Mouse (Mus musculus): ENCODE data around the gene Mad1l1. TPM values are rescaled to one million over a fixed set of nuclear protein-coding genes. Genes with fewer than 3 reads are reported as not detected.

The Mad1l1 gene
- polyA plus RNA-seq, 1 experiment from 2014 or later: 32.0 TPM

GRCm38 (mm10) chr5:140056291-140056690 lies 265.1 kb downstream of the Mad1l1 start:
- H3K4me2 ChIP-seq (ENCODE audit: low read length): no peak overlapping the region
- WGBS: 84% methylated on average over 3 of the region's 3 CpGs
- no peaks in the 10 kb centered on the region for H3K27me3 ChIP-seq (ENCODE audit: control insufficient read depth, insufficient read depth, low read depth, low read length)
- H3K4me1 ChIP-seq (ENCODE audit: control insufficient read depth, insufficient read depth, low read length): no peaks in the 10 kb centered on the region
- no peak overlapping the region for H3K4me3 ChIP-seq (ENCODE audit: low read depth, low read length)
- H3K36me3 ChIP-seq (ENCODE audit: control insufficient read depth, insufficient read depth, low read length): no peaks in the 10 kb centered on the region
- no peaks in the 10 kb centered on the region for H3K9me3 ChIP-seq (replicated peaks; ENCODE audit: control insufficient read depth, low read length, poor library complexity, severe bottlenecking)
- no peak overlapping the region for H3K27ac ChIP-seq (ENCODE audit: low read length)
- no peak overlapping the region for H3K9ac ChIP-seq (ENCODE audit: low read depth, low read length)
- no peak for ATAC-seq

DNA sequence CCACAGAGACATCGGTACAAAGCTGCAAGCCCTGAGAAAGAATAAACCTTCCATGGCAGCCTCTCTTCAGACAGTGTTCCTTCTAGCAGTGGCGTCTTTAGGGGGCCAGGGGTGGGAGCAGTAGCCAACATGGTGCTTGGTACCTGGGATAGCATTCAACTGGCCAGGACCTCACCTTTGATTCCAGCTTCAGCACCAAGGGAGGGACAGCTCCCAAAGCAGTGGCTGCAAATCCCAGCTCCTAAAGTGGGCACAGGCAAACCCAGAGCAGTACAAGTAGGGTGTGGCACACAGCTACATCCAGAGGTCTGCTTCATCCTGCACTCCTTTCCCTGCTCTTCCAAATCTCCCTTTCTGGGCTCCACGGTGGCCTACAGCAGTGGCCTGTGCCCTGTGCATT lies 265.9 kb downstream of the Mad1l1 start:
- no peak overlapping the region for H3K4me3 ChIP-seq (ENCODE audit: low read depth, low read length)
- ATAC-seq: no peak
- 85% methylated on average over 3 of the region's 3 CpGs for whole genome bisulfite sequencing
- no peaks in the 10 kb centered on the region for H3K27me3 ChIP-seq (ENCODE audit: control insufficient read depth, insufficient read depth, low read depth, low read length)
- H3K4me1 ChIP-seq (ENCODE audit: control insufficient read depth, insufficient read depth, low read length): no peaks in the 10 kb centered on the region
- H3K9ac ChIP-seq (ENCODE audit: low read depth, low read length): no peak overlapping the region
- no peaks in the 10 kb centered on the region for H3K36me3 ChIP-seq (ENCODE audit: control insufficient read depth, insufficient read depth, low read length)
- H3K4me2 ChIP-seq (ENCODE audit: low read length): no peak overlapping the region
- H3K27ac ChIP-seq (ENCODE audit: low read length): no peak overlapping the region
- H3K9me3 ChIP-seq (replicated peaks; ENCODE audit: control insufficient read depth, low read length, poor library complexity, severe bottlenecking): no peaks in the 10 kb centered on the region

DNA sequence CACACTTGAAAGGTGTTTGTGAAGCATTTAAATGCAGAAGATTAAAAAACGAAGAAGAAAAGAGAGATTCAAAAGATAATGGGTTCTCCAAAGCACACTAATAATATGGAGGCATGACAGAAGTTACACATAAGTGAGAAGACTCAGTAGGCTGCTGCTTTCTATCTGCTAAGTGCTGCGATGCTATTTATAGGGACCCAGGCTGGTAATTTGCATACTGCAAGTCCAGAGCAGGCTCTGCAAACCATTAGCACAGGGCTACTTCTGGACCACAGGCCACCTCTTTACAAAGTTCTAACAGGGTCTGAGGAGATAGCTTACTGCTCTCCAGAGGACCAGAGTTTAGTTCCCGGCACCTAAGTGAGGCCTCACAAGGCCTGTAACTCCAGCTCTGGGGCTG lies 267.7 kb downstream of the Mad1l1 start:
- Histone ChIP-seq H3K4me2 (ENCODE audit: low read length) (no peak overlapping the region), H3K9ac (ENCODE audit: low read depth, low read length) (no peak overlapping the region), H3K4me3 (ENCODE audit: low read depth, low read length) (no peak overlapping the region), H3K27me3 (ENCODE audit: control insufficient read depth, insufficient read depth, low read depth, low read length) (no peaks in the 10 kb centered on the region), H3K9me3 (replicated peaks; ENCODE audit: control insufficient read depth, low read length, poor library complexity, severe bottlenecking) (no peaks in the 10 kb centered on the region), H3K27ac (ENCODE audit: low read length) (no peak overlapping the region), H3K36me3 (ENCODE audit: control insufficient read depth, insufficient read depth, low read length) (no peaks in the 10 kb centered on the region), H3K4me1 (ENCODE audit: control insufficient read depth, insufficient read depth, low read length) (no peaks in the 10 kb centered on the region)
- no peak for ATAC-seq
- 79% methylated on average over 3 of the region's 3 CpGs for WGBS

DNA sequence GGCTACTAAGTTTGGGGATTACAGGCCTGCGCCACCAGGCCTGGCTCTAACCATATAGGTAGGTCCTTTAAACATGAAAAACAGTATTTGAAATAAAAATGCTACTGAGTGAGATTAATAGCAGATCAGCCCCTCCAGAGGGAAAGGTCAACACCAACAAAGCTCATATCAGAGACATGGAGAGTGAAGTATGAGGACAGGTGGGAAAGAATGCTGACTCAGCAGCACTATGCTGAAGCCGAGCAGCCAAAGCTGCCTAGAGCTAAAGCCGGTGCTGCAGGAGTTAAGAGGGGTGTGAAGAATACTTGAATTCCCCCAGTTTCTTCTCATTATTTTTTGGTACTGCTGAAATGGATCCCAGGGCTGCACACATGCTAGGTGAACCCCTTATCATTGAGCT lies 268.9 kb downstream of the Mad1l1 start:
- Histone ChIP-seq H3K36me3 (ENCODE audit: control insufficient read depth, insufficient read depth, low read length) (no peaks in the 10 kb centered on the region), H3K9me3 (replicated peaks; ENCODE audit: control insufficient read depth, low read length, poor library complexity, severe bottlenecking) (no peaks in the 10 kb centered on the region), H3K4me3 (ENCODE audit: low read depth, low read length) (no peak overlapping the region), H3K9ac (ENCODE audit: low read depth, low read length) (no peak overlapping the region), H3K4me2 (ENCODE audit: low read length) (no peak overlapping the region), H3K4me1 (ENCODE audit: control insufficient read depth, insufficient read depth, low read length) (no peaks in the 10 kb centered on the region), H3K27ac (ENCODE audit: low read length) (no peak overlapping the region), H3K27me3 (ENCODE audit: control insufficient read depth, insufficient read depth, low read depth, low read length) (no peaks in the 10 kb centered on the region)
- WGBS: 79% methylated on average over 3 of the region's 3 CpGs
- no peak for ATAC-seq

DNA sequence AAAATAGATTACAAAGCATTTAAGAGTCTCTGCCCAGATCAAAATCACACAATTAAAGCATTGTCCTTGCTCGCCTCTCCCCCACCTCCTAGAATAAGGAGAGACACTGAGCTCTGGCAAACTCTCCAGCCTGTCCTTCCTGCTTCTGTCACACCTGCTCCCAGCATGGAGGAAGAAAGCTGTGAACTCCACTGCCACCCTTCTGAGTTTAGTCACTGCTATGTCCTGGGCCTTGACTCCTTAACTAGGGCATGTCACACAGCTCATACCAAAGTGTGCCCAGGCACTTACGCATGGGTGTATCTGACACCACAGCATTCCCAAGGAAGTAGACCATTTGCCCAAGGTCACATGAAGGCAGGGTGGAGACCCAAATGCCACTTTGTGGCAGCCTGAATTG lies 275.9 kb downstream of the Mad1l1 start:
- Histone ChIP-seq H3K36me3 (ENCODE audit: control insufficient read depth, insufficient read depth, low read length) (no peaks in the 10 kb centered on the region), H3K4me2 (ENCODE audit: low read length) (no peak overlapping the region), H3K4me1 (ENCODE audit: control insufficient read depth, insufficient read depth, low read length) (no peaks in the 10 kb centered on the region), H3K9ac (ENCODE audit: low read depth, low read length) (no peak overlapping the region), H3K9me3 (replicated peaks; ENCODE audit: control insufficient read depth, low read length, poor library complexity, severe bottlenecking) (no peaks in the 10 kb centered on the region), H3K27ac (ENCODE audit: low read length) (no peak overlapping the region), H3K27me3 (ENCODE audit: control insufficient read depth, insufficient read depth, low read depth, low read length) (no peaks in the 10 kb centered on the region), H3K4me3 (ENCODE audit: low read depth, low read length) (no peak overlapping the region)
- 69% methylated on average over 2 of the region's 2 CpGs for WGBS
- no peak for ATAC-seq

DNA sequence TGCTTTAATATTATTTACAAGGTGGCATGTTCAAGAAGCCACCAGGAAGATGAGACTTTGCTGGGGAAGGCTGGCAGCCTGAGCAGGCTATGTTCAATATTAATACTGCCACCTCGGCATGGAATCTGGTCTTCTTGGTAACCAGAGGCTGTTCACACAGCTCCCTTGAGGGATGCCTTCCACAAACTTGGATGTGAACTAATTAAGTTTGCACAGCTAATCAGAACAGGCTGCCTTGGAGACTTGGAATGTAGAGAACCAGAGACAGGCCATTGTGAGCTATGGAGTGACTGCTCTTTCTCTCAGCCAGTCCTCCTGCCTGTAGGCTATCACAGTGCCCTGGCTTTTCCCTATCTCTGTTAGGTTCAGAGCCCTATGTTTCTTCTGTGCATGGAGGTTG lies 278.4 kb downstream of the Mad1l1 start:
- no peaks in the 10 kb centered on the region for H3K36me3 ChIP-seq (ENCODE audit: control insufficient read depth, insufficient read depth, low read length)

GRCm38 (mm10) chr5:140042002-140042611 lies 279.2 kb downstream of the Mad1l1 start:
- WGBS: 84% methylated on average over 3 of the region's 3 CpGs
- no peak for ATAC-seq
- no peak overlapping the region for H3K27ac ChIP-seq (ENCODE audit: low read length)
- H3K4me2 ChIP-seq (ENCODE audit: low read length): no peak overlapping the region
- no peak overlapping the region for H3K4me3 ChIP-seq (ENCODE audit: low read depth, low read length)
- no peaks in the 10 kb centered on the region for H3K4me1 ChIP-seq (ENCODE audit: control insufficient read depth, insufficient read depth, low read length)
- no peaks in the 10 kb centered on the region for H3K27me3 ChIP-seq (ENCODE audit: control insufficient read depth, insufficient read depth, low read depth, low read length)
- H3K9me3 ChIP-seq (replicated peaks; ENCODE audit: control insufficient read depth, low read length, poor library complexity, severe bottlenecking): no peaks in the 10 kb centered on the region
- no peaks in the 10 kb centered on the region for H3K36me3 ChIP-seq (ENCODE audit: control insufficient read depth, insufficient read depth, low read length)
- no peak overlapping the region for H3K9ac ChIP-seq (ENCODE audit: low read depth, low read length)

More for the DNA sequence above, 278.4 kb downstream of the Mad1l1 start:
- H3K9me3 ChIP-seq (replicated peaks; ENCODE audit: control insufficient read depth, low read length, poor library complexity, severe bottlenecking): no peaks in the 10 kb centered on the region
- H3K4me1 ChIP-seq (ENCODE audit: control insufficient read depth, insufficient read depth, low read length): no peaks in the 10 kb centered on the region
- H3K9ac ChIP-seq (ENCODE audit: low read depth, low read length): no peak overlapping the region
- H3K4me2 ChIP-seq (ENCODE audit: low read length): no peak overlapping the region
- H3K27ac ChIP-seq (ENCODE audit: low read length): no peak overlapping the region
- H3K27me3 ChIP-seq (ENCODE audit: control insufficient read depth, insufficient read depth, low read depth, low read length): no peaks in the 10 kb centered on the region
- 45% methylated on average over 1 of the region's 1 CpGs for WGBS
- H3K4me3 ChIP-seq (ENCODE audit: low read depth, low read length): no peak overlapping the region
- no peak for ATAC-seq

DNA sequence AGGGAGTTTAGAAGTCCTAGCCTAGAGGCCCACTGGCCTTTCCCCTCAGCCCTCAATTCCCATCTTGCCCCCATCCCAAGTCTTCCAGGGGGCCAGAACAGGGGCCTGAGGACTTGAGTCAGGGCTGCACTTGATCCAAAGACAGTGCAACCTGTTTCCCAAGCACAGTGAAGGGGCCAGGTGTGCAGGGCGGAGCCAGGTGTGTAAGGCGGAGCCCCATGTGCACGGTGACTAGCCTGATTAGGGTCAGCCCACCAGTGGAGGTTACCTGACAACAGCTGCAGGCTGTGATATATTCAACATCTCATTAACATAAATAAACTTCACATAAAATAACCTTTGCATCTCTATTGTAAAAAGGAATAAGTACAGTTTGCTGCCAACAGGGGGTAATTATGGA lies 280.3 kb downstream of the Mad1l1 start:
- 95% methylated on average over 3 of the region's 3 CpGs for whole genome bisulfite sequencing
- ATAC-seq: no peak
- Histone ChIP-seq H3K9me3 (replicated peaks; ENCODE audit: control insufficient read depth, low read length, poor library complexity, severe bottlenecking) (no peaks in the 10 kb centered on the region), H3K4me2 (ENCODE audit: low read length) (no peak overlapping the region), H3K9ac (ENCODE audit: low read depth, low read length) (no peak overlapping the region), H3K27me3 (ENCODE audit: control insufficient read depth, insufficient read depth, low read depth, low read length) (no peaks in the 10 kb centered on the region), H3K36me3 (ENCODE audit: control insufficient read depth, insufficient read depth, low read length) (no peaks in the 10 kb centered on the region), H3K4me3 (ENCODE audit: low read depth, low read length) (no peak overlapping the region), H3K4me1 (ENCODE audit: control insufficient read depth, insufficient read depth, low read length) (no peaks in the 10 kb centered on the region), H3K27ac (ENCODE audit: low read length) (no peak overlapping the region)

DNA sequence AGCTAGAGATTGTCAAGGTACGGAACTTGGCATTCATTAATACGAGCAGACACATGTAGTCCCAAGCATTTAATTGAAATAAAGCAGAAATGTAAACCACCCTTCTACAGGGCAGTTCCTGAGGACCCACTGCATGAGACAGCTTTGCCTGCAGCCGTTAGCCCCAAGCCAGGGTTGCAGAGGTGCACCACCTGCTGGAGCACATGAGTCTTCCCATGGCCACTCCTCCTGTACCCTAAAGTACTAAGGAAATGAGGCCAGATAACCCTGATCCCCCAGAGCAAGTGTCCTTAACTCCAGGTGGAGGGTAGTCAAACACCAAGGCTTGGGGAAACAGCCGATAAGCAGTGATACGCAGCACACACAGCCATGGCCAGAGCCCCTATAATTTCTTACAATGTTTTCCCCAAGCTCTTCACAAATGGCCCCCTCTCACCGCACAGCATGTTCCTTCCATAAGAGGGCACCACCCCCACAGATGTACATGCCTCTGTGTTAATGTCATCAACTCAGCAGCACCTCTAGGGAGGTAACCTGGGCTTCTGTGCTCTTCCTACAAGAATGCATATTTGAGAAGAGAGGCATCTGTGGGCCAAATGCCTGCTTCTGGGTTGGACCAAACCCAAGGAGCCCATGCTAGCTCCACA lies 283.6 kb downstream of the Mad1l1 start:
- 85% methylated on average over 6 of the region's 6 CpGs for WGBS
- Histone ChIP-seq H3K4me2 (ENCODE audit: low read length) (no peak overlapping the region), H3K4me3 (ENCODE audit: low read depth, low read length) (no peak overlapping the region), H3K36me3 (ENCODE audit: control insufficient read depth, insufficient read depth, low read length) (no peaks in the 10 kb centered on the region), H3K27me3 (ENCODE audit: control insufficient read depth, insufficient read depth, low read depth, low read length) (no peaks in the 10 kb centered on the region), H3K9ac (ENCODE audit: low read depth, low read length) (no peak overlapping the region), H3K4me1 (ENCODE audit: control insufficient read depth, insufficient read depth, low read length) (no peaks in the 10 kb centered on the region), H3K27ac (ENCODE audit: low read length) (no peak overlapping the region), H3K9me3 (replicated peaks; ENCODE audit: control insufficient read depth, low read length, poor library complexity, severe bottlenecking) (no peaks in the 10 kb centered on the region)
- no peak for ATAC-seq

Data from midbrain, embryonic 16.5 days (tissue).